In genomic region chr5:34326875-34327576, GRCm38 (mm10) we compare ENCODE assay signal across 9 mouse cellular contexts. TPM values are rescaled to one million over a fixed set of nuclear protein-coding genes. Genes with fewer than 3 reads are reported as not detected.
DNase-seq lines count a peak whose midpoint lies in the region; ATAC-seq and TF ChIP-seq lines count a peak whose summit lies in the region.
"Had no signal": no experiment of that assay in that cellular context is flagged by ENCODE, and none has a peak within 500 bp of the region (broad histone marks: within the 10 kb centered on the region; RNA-seq: fewer than 3 reads in every experiment).

No protein-coding gene starts in this region.

- H3K4me2 ChIP-seq in limb, embryonic 11.5 days (ENCODE audit: low read depth, severe bottlenecking): peak overlapping the region; percentile 45
- H3K4me2 ChIP-seq in midbrain, embryonic 11.5 days: peak overlapping the region; percentile 46

- peaks cover 24% of the 10 kb centered on the region for H3K4me1 ChIP-seq in E14TG2a.4 (replicated peaks; ENCODE audit: low read depth, low read length)
- H3K4me1 ChIP-seq in limb, embryonic 11.5 days (ENCODE audit: control insufficient read depth, insufficient read depth, low read length): peaks cover 5% of the 10 kb centered on the region; the same call in 1 of the 2 replicates
- peaks cover 7% of the 10 kb centered on the region for H3K4me1 ChIP-seq in midbrain, embryonic 11.5 days (ENCODE audit: control insufficient read depth, insufficient read depth, low read length)
- H3K4me1 ChIP-seq in small intestine, adult 2 months (ENCODE audit: control insufficient read depth, insufficient read depth, insufficient read length, low read length): no peaks in the 10 kb centered on the region; the same call in 1 of the 2 replicates

- TF ChIP-seq POLR2A in small intestine, adult 2 months (IDR thresholded peaks at IDR 0.05; ENCODE audit: low read depth, low read length): no peak

- no peak for ATAC-seq in limb, embryonic 11.5 days (ENCODE audit: insufficient number of reproducible peaks, low FRiP score, low TSS enrichment, low read depth)
- ATAC-seq in midbrain, embryonic 11.5 days (ENCODE audit: low FRiP score): peak; percentile 63

- no peak for TF ChIP-seq CTCF in E14TG2a.4 (conservative IDR thresholded peaks at IDR 0.05; ENCODE audit: low read length)
- no peak for TF ChIP-seq CTCF in small intestine, adult 2 months (IDR thresholded peaks at IDR 0.05; ENCODE audit: extremely low read depth, insufficient read length, insufficient replicate concordance, low read depth, low read length)

- DNase-seq in R1 (ENCODE audit: low read depth, low spot score): peak; percentile 80
- peak; percentile 19 for DNase-seq in embryo, embryonic 11.5 days (ENCODE audit: low read depth, low spot score)
- DNase-seq in heart, postnatal 10 days: peak; percentile 36 to 48
- peak; percentile 67 for DNase-seq in limb, embryonic 11.5 days (ENCODE audit: low spot score)
- peak; percentile 91 for DNase-seq in midbrain, embryonic 11.5 days (ENCODE audit: low spot score, missing footprints)
- no peak for DNase-seq in spleen, adult 12 weeks (ENCODE audit: low spot score)

- H3K27ac ChIP-seq in limb, embryonic 11.5 days (replicated peaks; ENCODE audit: low read depth, low read length): no peak overlapping the region
- no peak overlapping the region for H3K27ac ChIP-seq in midbrain, embryonic 11.5 days (ENCODE audit: low read depth, low read length)
- no peak overlapping the region for H3K27ac ChIP-seq in small intestine, adult 2 months (ENCODE audit: insufficient read depth, low read depth, low read length)

- intact Hi-C loops in heart, postnatal 10 days (cut with DNase I): no loop called here

- H3K36me3 ChIP-seq in E14TG2a.4 (ENCODE audit: insufficient read depth, low read length): peaks cover 11% of the 10 kb centered on the region
- no peaks in the 10 kb centered on the region for H3K36me3 ChIP-seq in limb, embryonic 11.5 days (ENCODE audit: control insufficient read depth, insufficient read depth, low read length)
- H3K36me3 ChIP-seq in midbrain, embryonic 11.5 days (ENCODE audit: control insufficient read depth, insufficient read depth, low read length): no peaks in the 10 kb centered on the region
- no peaks in the 10 kb centered on the region for H3K36me3 ChIP-seq in small intestine, adult 2 months (ENCODE audit: control insufficient read depth, insufficient read depth, low read length)

- H3K9me3 ChIP-seq in E14TG2a.4 (ENCODE audit: low read length): peaks cover 10% of the 10 kb centered on the region
- no peaks in the 10 kb centered on the region for H3K9me3 ChIP-seq in limb, embryonic 11.5 days (ENCODE audit: control insufficient read depth, low read length)
- H3K9me3 ChIP-seq in midbrain, embryonic 11.5 days (ENCODE audit: control insufficient read depth, low read length): no peaks in the 10 kb centered on the region

- 8% methylated on average over 30 of the region's 31 CpGs for WGBS in limb, embryonic 11.5 days
- whole genome bisulfite sequencing in midbrain, embryonic 11.5 days: 15% methylated on average over 31 of the region's 31 CpGs
- 11% methylated on average over 31 of the region's 31 CpGs for WGBS in small intestine, adult 2 months

- H3K9ac ChIP-seq in limb, embryonic 11.5 days (ENCODE audit: low read length): peak overlapping the region; percentile 55
- H3K9ac ChIP-seq in midbrain, embryonic 11.5 days (ENCODE audit: low read length): peak overlapping the region; percentile 67

- peaks cover 38% of the 10 kb centered on the region for H3K27me3 ChIP-seq in E14TG2a.4 (ENCODE audit: insufficient read depth, low read length)
- H3K27me3 ChIP-seq in limb, embryonic 11.5 days (ENCODE audit: control insufficient read depth, insufficient read depth, low read length): no peaks in the 10 kb centered on the region
- no peaks in the 10 kb centered on the region for H3K27me3 ChIP-seq in midbrain, embryonic 11.5 days (ENCODE audit: control insufficient read depth, insufficient read depth, low read length)
- H3K27me3 ChIP-seq in small intestine, adult 2 months (ENCODE audit: control insufficient read depth, insufficient read depth, low read length): peaks cover 7% of the 10 kb centered on the region

- H3K4me3 ChIP-seq in E14TG2a.4 (replicated peaks; ENCODE audit: low read length): peak overlapping the region; percentile 66
- H3K4me3 ChIP-seq in limb, embryonic 11.5 days (ENCODE audit: low read depth, low read length): peak overlapping the region; percentile 22
- peak overlapping the region; percentile 23 for H3K4me3 ChIP-seq in midbrain, embryonic 11.5 days (ENCODE audit: low read depth, low read length)
- H3K4me3 ChIP-seq in small intestine, adult 2 months (ENCODE audit: low read depth, low read length): peak overlapping the region; percentile 50

RNA-seq across cellular contexts. Expression of gene Rnf4, which starts 9.1 kb away (rescaled TPM):
- 10 to 100 TPM; 57.1 to 62.6 TPM for total RNA-seq in heart, postnatal 10 days (2021)
- polyA plus RNA-seq in limb, embryonic 11.5 days (2014; fragmentation: Nextera tagmentation; extraction: Ambion mirVana): 187 and 206 TPM in 2 replicates
- 190 and 205 TPM in 2 replicates for polyA plus RNA-seq in midbrain, embryonic 11.5 days (2014; fragmentation: Nextera tagmentation; extraction: Ambion mirVana)
- 19.9 and 31.8 TPM in 2 replicates for polyA plus RNA-seq in small intestine, adult 2 months (2012; rRNA removed)

RNA-seq across cellular contexts. Expression of gene Cfap99, which starts 38.6 kb away (rescaled TPM):
- not detected for total RNA-seq in heart, postnatal 10 days (2021)
- not detected in 2 replicates for polyA plus RNA-seq in limb, embryonic 11.5 days (2014; fragmentation: Nextera tagmentation; extraction: Ambion mirVana)
- 0.16 TPM in 1 of 2 replicates, not detected in the other for polyA plus RNA-seq in midbrain, embryonic 11.5 days (2014; fragmentation: Nextera tagmentation; extraction: Ambion mirVana)
- 0.04 TPM in 1 of 2 replicates, not detected in the other for polyA plus RNA-seq in small intestine, adult 2 months (2012; rRNA removed)
- total RNA-seq: common myeloid progenitor, adult 5-6 weeks had no signal

RNA-seq across cellular contexts. Expression of gene Zfyve28, which starts 38.8 kb away (rescaled TPM):
- 1 to 10 TPM; 1.3 to 1.4 TPM for total RNA-seq in heart, postnatal 10 days (2021)
- 0.37 and 0.61 TPM in 2 replicates for polyA plus RNA-seq in limb, embryonic 11.5 days (2014; fragmentation: Nextera tagmentation; extraction: Ambion mirVana)
- polyA plus RNA-seq in midbrain, embryonic 11.5 days (2014; fragmentation: Nextera tagmentation; extraction: Ambion mirVana): 0.75 and 1.0 TPM in 2 replicates
- polyA plus RNA-seq in small intestine, adult 2 months (2012; rRNA removed): 1.5 and 1.7 TPM in 2 replicates
- total RNA-seq: common myeloid progenitor, adult 5-6 weeks had no signal

RNA-seq across cellular contexts. Expression of gene Fam193a, which starts 42.7 kb away (rescaled TPM):
- total RNA-seq in heart, postnatal 10 days (2021): 10 to 100 TPM; 38.2 to 39.3 TPM
- 15.3 and 16.5 TPM in 2 replicates for polyA plus RNA-seq in limb, embryonic 11.5 days (2014; fragmentation: Nextera tagmentation; extraction: Ambion mirVana)
- polyA plus RNA-seq in midbrain, embryonic 11.5 days (2014; fragmentation: Nextera tagmentation; extraction: Ambion mirVana): 14.4 and 15.3 TPM in 2 replicates
- polyA plus RNA-seq in small intestine, adult 2 months (2012; rRNA removed): 9.4 and 30.9 TPM in 2 replicates
